Mouse (Mus musculus): Measurements from ENCODE around the gene Usp7.
A peak's percentile ranks its signal among the peaks of the same experiment; 100 is the strongest.
"Not testable (repeated sequence)": the region's sequence is repeated elsewhere in the genome, so short reads cannot be mapped to it uniquely, and the experiment has no call there.

Gene Usp7

GRCm38 (mm10) chr16:8752334-8752733 is 39.8 kb downstream of the Usp7 start:
- no peak for DNase-seq (ENCODE audit: low read depth, low spot score)

DNA sequence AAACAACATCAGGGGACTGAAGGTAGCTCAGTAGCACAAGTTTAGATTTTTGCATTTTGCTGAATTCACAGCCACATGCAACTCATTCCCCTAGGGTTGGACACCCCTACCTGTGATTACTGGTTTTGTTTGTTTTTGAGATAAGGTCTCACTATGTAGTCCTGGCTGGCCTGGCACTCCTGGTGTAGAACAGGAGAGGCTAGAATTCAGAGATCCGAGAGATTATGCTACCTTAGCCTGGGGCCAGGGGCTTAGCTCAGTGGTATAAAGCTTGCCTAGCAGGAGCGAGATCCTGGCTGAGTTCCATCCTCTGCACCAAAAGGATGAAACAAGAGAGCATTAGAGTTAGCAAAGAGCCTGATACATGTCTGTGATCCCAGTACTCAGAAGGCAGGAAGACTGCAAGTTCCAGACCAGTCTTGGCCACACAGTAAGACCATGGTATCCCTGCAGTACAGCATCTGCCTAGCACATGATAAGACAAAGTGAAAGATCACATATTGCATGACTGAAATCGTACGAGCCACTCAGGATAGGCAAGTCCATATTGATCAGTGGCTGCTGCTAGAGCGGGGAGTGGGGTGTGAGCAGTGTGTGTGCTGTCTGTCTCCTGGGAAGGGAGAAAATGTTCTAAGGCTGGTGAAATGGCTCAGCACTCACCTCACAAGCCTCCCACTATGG is 40.4 kb downstream of the Usp7 start:
- DNase-seq (ENCODE audit: low read depth, low spot score) = no peak

GRCm38 (mm10) chr16:8748904-8749303 is 43.2 kb downstream of the Usp7 start:
- DNase-seq (ENCODE audit: low read depth, low spot score) = no peak

GRCm38 (mm10) chr16:8748175-8748846 is 43.8 kb downstream of the Usp7 start:
- no peak for DNase-seq (ENCODE audit: low read depth, low spot score)

DNA sequence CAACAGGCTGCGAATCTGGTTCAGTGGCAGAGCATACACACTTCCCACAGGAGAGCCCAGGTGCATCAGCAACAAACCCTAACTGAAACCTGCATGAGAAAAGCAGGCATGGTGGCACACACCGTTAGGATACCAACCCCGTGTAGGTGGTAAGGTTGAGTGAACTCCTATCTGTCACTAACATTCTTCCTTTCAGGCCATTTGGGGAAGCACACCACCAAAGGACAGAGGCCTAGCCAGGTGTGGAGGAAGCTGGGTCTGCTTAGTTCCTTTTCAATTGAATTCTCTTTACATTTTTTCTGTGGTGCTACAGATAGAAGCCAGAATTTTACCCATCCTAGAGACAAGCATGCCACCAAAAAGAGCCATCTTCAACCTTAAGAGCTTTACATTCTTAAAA is 44.3 kb downstream of the Usp7 start:
- DNase-seq (ENCODE audit: low read depth, low spot score) = no peak

DNA sequence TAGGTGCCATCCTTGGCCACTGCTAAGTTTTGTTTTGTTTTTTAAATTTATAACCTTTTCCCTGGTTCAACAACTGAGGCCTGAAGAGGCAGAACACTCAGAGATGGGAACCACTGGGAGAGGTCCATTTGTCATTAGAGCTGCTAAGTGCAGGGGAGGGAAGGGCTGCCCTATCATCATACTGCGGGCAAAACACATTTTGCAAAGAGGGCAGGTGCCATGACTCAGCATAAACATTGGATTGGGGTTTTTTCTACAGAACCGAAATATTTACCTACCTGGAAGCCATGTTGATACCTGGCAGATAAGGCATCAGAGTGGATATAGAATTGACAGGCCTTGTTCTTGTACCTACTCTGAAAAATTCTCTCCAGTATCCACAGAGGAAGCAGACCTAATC is 45.6 kb downstream of the Usp7 start:
- DNase-seq (ENCODE audit: low read depth, low spot score) = no peak

DNA sequence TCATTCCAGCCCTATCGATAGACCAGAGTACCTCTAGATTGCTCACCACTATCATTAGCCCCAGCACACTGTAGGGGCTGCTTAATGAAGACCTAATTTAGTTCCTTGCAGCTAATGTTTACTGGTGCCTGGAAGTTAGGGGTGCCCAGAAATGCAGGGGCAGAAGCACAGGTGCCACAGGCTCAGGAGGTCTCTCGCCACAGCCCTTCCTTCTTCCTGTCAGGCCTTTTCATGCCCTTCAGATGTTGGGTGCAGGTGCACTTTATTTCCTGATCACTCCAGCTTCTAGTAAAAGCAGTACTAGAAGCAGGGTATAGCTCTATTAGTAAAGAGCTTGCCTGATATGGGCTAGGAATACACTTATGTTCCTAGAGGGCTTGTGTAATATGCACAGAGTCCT is 46.4 kb downstream of the Usp7 start:
- no peak for DNase-seq (ENCODE audit: low read depth, low spot score)

GRCm38 (mm10) chr16:8743989-8744388 is 48.1 kb downstream of the Usp7 start:
- DNase-seq (ENCODE audit: low read depth, low spot score) = no peak

DNA sequence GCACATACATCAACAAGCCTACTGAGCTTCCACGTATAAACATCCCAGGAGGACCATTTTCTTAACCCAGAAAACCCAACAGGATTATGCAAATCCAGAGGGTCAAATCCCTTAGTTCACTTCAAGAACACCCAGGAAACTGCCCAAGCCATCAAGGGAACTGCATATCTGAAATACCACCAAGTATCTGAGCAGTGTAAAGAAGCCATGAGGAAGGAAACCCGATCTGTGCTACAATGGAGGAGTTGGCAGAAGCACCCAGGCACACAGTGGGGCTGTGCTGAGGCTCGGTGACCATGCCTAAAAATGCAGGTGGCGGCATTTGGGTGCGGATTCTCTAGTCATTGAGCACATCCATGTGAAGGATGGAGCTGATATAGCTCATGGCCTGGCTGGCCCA is 50.4 kb downstream of the Usp7 start:
- no peak for DNase-seq (ENCODE audit: low read depth, low spot score)

DNA sequence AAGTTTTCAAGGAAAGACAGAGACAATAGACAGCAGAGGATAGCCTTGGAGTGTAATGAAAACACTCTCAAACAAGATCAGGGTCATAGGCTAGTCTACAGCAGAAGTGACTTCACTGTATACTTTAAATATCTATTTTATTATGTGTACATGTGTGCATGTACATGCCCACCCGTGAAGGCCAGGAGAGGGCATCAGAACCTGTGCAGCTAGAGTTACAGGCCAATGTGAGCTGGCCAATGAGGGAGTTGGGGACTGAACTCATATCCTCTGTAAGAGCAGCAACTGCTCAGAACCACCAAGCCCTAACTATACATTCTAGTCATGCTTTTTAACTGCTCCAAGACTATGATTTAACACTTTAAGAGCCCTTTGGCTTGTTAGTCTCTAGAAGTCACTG is 51.0 kb downstream of the Usp7 start:
- peak; percentile 35 for DNase-seq (ENCODE audit: low read depth, low spot score)

DNA sequence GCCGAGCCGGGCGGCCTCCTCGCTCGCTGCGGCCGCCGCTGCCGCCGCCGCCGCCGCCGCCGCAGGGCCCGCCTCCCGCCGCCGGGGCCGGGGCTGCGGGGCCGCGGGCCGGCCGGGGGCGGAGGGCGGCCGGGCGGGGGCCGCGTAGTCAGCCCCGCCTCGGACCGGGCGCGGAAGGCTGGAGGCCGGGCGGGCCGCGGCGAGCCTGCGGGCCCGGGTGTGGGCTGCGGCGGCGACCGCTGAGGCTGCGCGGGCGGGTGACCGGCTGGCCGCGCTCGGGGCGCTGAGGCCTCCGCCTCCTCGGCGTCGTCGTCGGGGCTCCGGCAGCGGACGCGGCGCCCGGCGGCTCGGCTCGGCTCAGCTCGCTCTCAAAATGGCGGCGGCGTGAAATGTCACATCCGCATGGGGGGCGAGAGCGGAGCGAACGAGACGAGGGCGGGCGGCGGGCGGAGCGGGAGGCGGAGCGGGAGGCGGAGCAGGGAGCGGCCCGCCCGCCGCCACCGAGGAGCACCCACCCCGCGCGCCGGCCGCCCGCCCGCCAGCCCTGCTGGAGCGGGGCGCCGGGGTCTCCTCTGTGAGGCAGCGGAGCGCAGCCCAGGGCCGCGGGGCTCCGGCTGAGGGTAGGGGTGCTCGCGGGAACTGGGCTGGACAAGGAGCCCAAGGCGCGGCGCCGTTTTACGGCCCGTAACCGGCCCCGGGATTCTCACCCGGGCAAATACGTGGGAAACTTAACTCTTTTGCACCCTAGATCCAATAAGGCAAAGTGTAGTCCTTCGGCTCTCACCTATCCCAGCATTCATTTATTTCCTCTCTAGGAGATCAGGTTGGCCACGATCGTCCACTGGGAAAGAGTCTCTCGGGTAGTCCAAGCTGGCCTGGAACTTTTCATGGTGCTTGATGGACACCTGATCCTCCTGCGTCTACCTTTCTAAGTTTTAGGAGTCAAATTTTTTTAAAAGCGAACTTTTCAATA is 53.3 kb downstream of the Usp7 start:
- peak; percentile 77 for DNase-seq (ENCODE audit: low read depth, low spot score)

GRCm38 (mm10) chr16:8737666-8738541 is 54.2 kb downstream of the Usp7 start:
- peak; percentile 32 for DNase-seq (ENCODE audit: low read depth, low spot score)

DNA sequence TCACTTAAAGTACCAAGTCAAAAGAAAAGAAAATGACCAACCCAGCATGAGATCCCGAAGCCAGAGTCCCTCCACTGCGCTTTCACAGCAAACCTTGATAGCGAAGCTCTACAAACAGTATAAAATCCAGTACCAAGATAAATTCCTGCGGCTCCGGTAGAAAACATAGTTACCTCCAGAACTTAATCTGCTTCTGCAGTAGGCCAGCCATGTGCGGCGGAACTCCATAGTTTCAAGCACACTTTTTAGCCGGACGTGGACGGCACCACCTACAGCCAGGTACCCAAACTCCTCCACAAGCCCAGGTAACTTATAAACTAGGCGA is 54.8 kb downstream of the Usp7 start:
- peak; percentile 33 for DNase-seq (ENCODE audit: low read depth, low spot score)

DNA sequence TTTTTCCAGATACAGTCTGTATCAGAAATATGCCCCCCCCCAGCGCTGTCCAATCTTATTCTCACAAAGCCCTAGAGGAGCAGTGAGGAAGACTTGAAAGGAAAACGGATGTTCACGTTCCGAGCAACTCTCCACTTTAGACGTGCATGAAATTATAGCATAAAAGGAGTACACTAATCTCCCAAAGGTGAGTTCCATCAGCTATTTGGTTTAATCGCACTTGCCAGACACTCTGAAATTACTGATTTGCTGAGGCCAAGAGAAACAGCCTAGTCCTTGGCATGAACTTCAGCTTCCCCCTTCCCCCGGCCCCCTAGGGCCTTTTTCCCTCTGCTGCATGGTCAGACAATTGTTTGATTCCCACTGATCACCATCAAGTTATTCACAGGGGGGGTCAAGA is 55.4 kb downstream of the Usp7 start:
- DNase-seq (ENCODE audit: low read depth, low spot score) = peak; percentile 44

GRCm38 (mm10) chr16:8736032-8736431 is 56.1 kb downstream of the Usp7 start:
- DNase-seq (ENCODE audit: low read depth, low spot score) = peak; percentile 50

DNA sequence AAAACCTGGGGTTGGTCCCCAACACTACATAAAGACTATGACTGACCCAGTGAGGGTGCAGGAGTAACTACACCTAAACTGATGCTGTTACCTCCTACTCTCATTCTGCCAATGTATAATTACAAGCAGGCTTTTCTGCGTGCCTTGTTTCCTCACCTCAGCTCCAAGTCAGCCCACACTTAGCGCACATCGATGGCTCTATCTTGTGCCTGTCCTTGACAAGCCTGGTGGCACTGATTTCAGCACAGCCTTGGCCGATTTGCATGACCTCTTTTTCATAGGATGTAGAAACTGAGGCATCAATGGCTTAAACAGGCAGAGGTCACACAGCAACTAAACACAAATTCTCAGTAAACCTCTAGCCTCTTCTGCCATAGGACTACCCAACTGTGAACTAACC is 57.4 kb downstream of the Usp7 start:
- DNase-seq (ENCODE audit: low read depth, low spot score) = no peak

- no peak for DNase-seq (ENCODE audit: low read depth, low spot score)
Measured at GRCm38 (mm10) chr16:8733624-8734023, 58.5 kb downstream of the Usp7 start.

- not testable (repeated sequence) for DNase-seq (ENCODE audit: low read depth, low spot score)
Measured at GRCm38 (mm10) chr16:8732450-8732849, 59.7 kb downstream of the Usp7 start.

DNA sequence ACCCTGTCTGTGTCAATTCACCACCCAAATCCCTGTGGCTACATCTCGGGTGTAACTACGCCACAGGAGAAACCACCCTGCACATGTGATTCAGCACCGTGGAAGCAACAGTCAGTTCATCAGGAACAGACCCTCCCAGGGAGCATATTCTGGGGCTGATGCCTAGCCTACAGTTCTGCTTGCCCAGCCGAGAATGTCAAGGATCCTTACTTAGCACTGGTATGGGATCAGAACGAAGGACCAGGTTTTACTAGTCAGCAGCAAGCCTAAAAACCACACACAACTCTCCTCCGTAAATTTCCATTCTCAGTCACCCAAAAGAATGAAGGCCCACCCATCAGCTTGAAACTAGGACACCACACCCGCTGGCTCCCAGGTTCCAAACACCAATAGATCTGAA is 60.5 kb downstream of the Usp7 start:
- no peak for DNase-seq (ENCODE audit: low read depth, low spot score)

GRCm38 (mm10) chr16:8728111-8728748 is 63.9 kb downstream of the Usp7 start:
- DNase-seq (ENCODE audit: low read depth, low spot score) = no peak

- DNase-seq (ENCODE audit: low read depth, low spot score) = no peak
Measured at GRCm38 (mm10) chr16:8725807-8726206, 66.3 kb downstream of the Usp7 start.
